Mouse (Mus musculus) retina, postnatal 1 day (tissue): Measurements from ENCODE around the gene Gm20914.
"Not testable (repeated sequence)": the region's sequence is repeated elsewhere in the genome, so short reads cannot be mapped to it uniquely, and the experiment has no call there.

Source experiments
- DNase-seq: peaks from one replicate; pipeline ENCODE4 v3.0.0-alpha.2; 2012

The Gm20914 gene

DNA sequence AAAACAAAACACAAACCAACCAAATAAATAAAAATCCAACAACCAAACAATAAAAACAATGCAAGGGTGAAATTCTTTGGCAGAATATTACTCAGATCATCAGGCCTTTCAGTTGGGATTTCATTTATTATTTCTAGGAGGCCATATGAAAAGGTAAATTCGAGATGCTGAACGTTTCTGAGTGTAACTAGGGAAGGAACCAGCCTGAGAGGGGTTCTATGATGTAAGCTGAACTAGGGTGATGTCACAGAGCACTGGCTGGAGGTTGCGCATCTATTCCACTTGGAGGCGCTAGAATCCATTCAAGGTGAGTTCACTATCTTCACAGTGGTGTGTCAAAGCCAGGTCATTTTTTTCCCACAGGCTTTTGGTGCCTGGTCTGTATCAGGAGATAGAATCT lies at the start of gene Gm20914:
TSS of gene Gm20914 (plus strand) at position 301 of the 400 bp plus-strand sequence.
- not testable (repeated sequence) for DNase-seq
